Mouse (Mus musculus) C2C12 (cell line): ENCODE data around the gene Olfr1289. TPM values are rescaled to one million over a fixed set of nuclear protein-coding genes. Genes with fewer than 3 reads are reported as not detected.

ENCODE experiments used
- H3K27me3 ChIP-seq: one replicate; pipeline ENCODE4 v1.6.1; 2011; ENCODE audit not compliant: control insufficient read depth, insufficient read depth, insufficient read length
- H3K36me3 ChIP-seq: one replicate; pipeline ENCODE4 v1.6.1; 2011; ENCODE audit not compliant: control insufficient read depth, insufficient read depth
- H3K4me3 ChIP-seq: one replicate; pipeline ENCODE4 v1.5.1; 2011; ENCODE audit warnings: mild to moderate bottlenecking, control low read depth; ENCODE audit not compliant: poor library complexity, insufficient read depth, severe bottlenecking
- H3K79me2 ChIP-seq: one replicate; pipeline ENCODE4 v1.6.1; 2011; ENCODE audit not compliant: control insufficient read depth, insufficient read depth
- H3K79me3 ChIP-seq: one replicate; pipeline ENCODE4 v1.6.1; 2011; ENCODE audit warnings: low read depth, control low read depth
- H3ac ChIP-seq: one replicate; pipeline ENCODE3; 2011; ENCODE audit warnings: low read depth; ENCODE audit not compliant: control insufficient read depth, insufficient read length
- CEBPB ChIP-seq: IDR thresholded peaks from one replicate; pipeline ENCODE4 v1.6.1; 2011; ENCODE audit warnings: low read depth, mild to moderate bottlenecking, control low read depth, moderate library complexity
- CTCF ChIP-seq: IDR thresholded peaks from one replicate; pipeline ENCODE4 v1.5.1; 2011; ENCODE audit not compliant: control insufficient read depth, insufficient read depth, insufficient read length
- FOSL1 ChIP-seq: IDR thresholded peaks from one replicate; pipeline ENCODE4 v1.8.0; 2011; ENCODE audit warnings: mild to moderate bottlenecking, low read length; ENCODE audit not compliant: poor library complexity, insufficient read depth, severe bottlenecking
- MAX ChIP-seq: IDR thresholded peaks from one replicate; pipeline ENCODE4 v1.6.1; 2011; ENCODE audit warnings: mild to moderate bottlenecking, control low read depth
- MYOD1 ChIP-seq: IDR thresholded peaks from one replicate; pipeline ENCODE4 v1.6.1; 2011; ENCODE audit warnings: low read depth; ENCODE audit not compliant: control insufficient read depth, insufficient read length
- MYOG ChIP-seq: IDR thresholded peaks from one replicate; pipeline ENCODE4 v1.6.1; 2011; ENCODE audit not compliant: control insufficient read depth, insufficient read length; ENCODE audit errors: extremely low read depth
- USF1 ChIP-seq: IDR thresholded peaks from one replicate; pipeline ENCODE4 v1.6.1; 2011; ENCODE audit warnings: low read depth, mild to moderate bottlenecking, control low read depth, moderate library complexity
- polyA plus RNA-seq: library from polyadenylated mRNA; unstranded; fragments of >200 nt; fragmentation: generic; extraction: Trizol; gene quantifications from one replicate; pipeline ENCODE4 v1.2.1, GENCODE M21; 2012; ENCODE audit warnings: missing spikeins

Olfr1289 gene
- polyA plus RNA-seq, 1 experiment: not detected

- Histone ChIP-seq H3K36me3 (no peaks in the 10 kb centered on the region), H3K79me2 (no peaks in the 10 kb centered on the region), H3ac (no peak within 1 kb of the TSS), H3K27me3 (no peaks in the 10 kb centered on the region), H3K79me3 (no peaks in the 10 kb centered on the region), H3K4me3 (no peak within 1 kb of the TSS)
- TF ChIP-seq CTCF (no peak), MYOD1 (no peak), MYOG (no peak), CEBPB (no peak), USF1 (no peak), FOSL1 (no peak), MAX (no peak)
These were observed 44.3 kb downstream of the Olfr1289 start, which contains the start of gene Olfr1293-ps for GRCm38 (mm10) chr2:111524903-111525302. Olfr1293-ps (plus strand) TSS chr2:111525203.

Other genes with a start within 250 kb of the Olfr1289 start
- not detected for gene Olfr1275, start 245.5 kb upstream of the Olfr1289 start, polyA plus RNA-seq
- gene Olfr1276, start 226.3 kb upstream of the Olfr1289 start, polyA plus RNA-seq: not detected
- not detected for gene Olfr1277, start 206.7 kb upstream of the Olfr1289 start, polyA plus RNA-seq
- gene Olfr1278, start 190.7 kb upstream of the Olfr1289 start, polyA plus RNA-seq: not detected
- not detected for gene Olfr1279, start 180.2 kb upstream of the Olfr1289 start, polyA plus RNA-seq
- not detected for gene Olfr1280, start 166.8 kb upstream of the Olfr1289 start, polyA plus RNA-seq
- gene Olfr1281, start 154.3 kb upstream of the Olfr1289 start, polyA plus RNA-seq: not detected
- not detected for gene Olfr1282, start 144.7 kb upstream of the Olfr1289 start, polyA plus RNA-seq
- not detected for gene Olfr1283, start 114.0 kb upstream of the Olfr1289 start, polyA plus RNA-seq
- gene Olfr1284, start 105.3 kb upstream of the Olfr1289 start, polyA plus RNA-seq: not detected
- not detected for gene Olfr1286, start 57.7 kb upstream of the Olfr1289 start, polyA plus RNA-seq
- not detected for gene Olfr1287, start 31.7 kb upstream of the Olfr1289 start, polyA plus RNA-seq
- not detected for gene Olfr1288, start 6.7 kb upstream of the Olfr1289 start, polyA plus RNA-seq
- gene Olfr1290, start 13.0 kb downstream of the Olfr1289 start, polyA plus RNA-seq: not detected
- gene Olfr1291-ps1, start 16.4 kb downstream of the Olfr1289 start, polyA plus RNA-seq: not detected
- gene Olfr1293-ps, start 44.4 kb downstream of the Olfr1289 start, polyA plus RNA-seq: not detected
- not detected for gene Olfr1294, start 59.5 kb downstream of the Olfr1289 start, polyA plus RNA-seq
- not detected for gene Olfr1295, start 88.9 kb downstream of the Olfr1289 start, polyA plus RNA-seq
- gene Olfr1297, start 145.7 kb downstream of the Olfr1289 start, polyA plus RNA-seq: not detected
- not detected for gene Olfr1298, start 168.4 kb downstream of the Olfr1289 start, polyA plus RNA-seq
- gene Olfr1299, start 180.6 kb downstream of the Olfr1289 start, polyA plus RNA-seq: not detected